Mouse (Mus musculus) MEL (cell line): ENCODE measurements at regions not wholly inside any gene's neighbourhood (a gene's known extent, or its start where the extent isn't known, plus 50 kb on each side); places are given as distances from the start of the nearest gene placed in this dataset.

ENCODE experiments used
- DNase-seq: peaks from one replicate; pipeline ENCODE4 v3.0.0; 2011; ENCODE audit warnings: low read depth, low spot score
- H3K27ac ChIP-seq: 2 replicates; pipeline ENCODE4 v1.5.1; 2012; ENCODE audit warnings: low read depth, mild to moderate bottlenecking, control low read depth, low read length, moderate library complexity; ENCODE audit not compliant: control insufficient read depth
- H3K27me3 ChIP-seq, 2 experiments: fragments of 150-350 bp in 1 of 2; sonication (generic) in 1 of 2; 2 replicates each; pipeline ENCODE4 v1.6.1; 2012; ENCODE audit warnings: low read length in 2 of 2, mild to moderate bottlenecking in 2 of 2, improper control_type of control experiment in 1 of 2, moderate library complexity in 1 of 2; ENCODE audit not compliant: insufficient read depth in 2 of 2, control insufficient read depth in 1 of 2
- H3K36me3 ChIP-seq, 2 experiments: 2 replicates each; pipeline ENCODE4 v1.6.1; 2012 to 2014; ENCODE audit warnings: low read length in 2 of 2, improper control_type of control experiment in 1 of 2, inconsistent platforms in 1 of 2, mild to moderate bottlenecking in 1 of 2; ENCODE audit not compliant: insufficient read depth in 2 of 2, control insufficient read depth in 1 of 2
- H3K4me1 ChIP-seq, 2 experiments: fragments of 150-350 bp in 1 of 2; sonication (generic) in 1 of 2; 2 replicates each; pipeline ENCODE4 v1.6.1; 2012; ENCODE audit warnings: low read length in 2 of 2, improper control_type of control experiment in 1 of 2, mild to moderate bottlenecking in 1 of 2; ENCODE audit not compliant: insufficient read depth in 2 of 2, control insufficient read depth in 1 of 2
- H3K4me3 ChIP-seq, 2 experiments: fragments of 150-350 bp in 1 of 2; sonication (generic) in 1 of 2; 2 replicates each; pipeline ENCODE4 v1.5.1; 2012; ENCODE audit warnings: low read depth in 2 of 2, low read length in 2 of 2, mild to moderate bottlenecking in 2 of 2, moderate library complexity in 2 of 2, control low read depth in 1 of 2, improper control_type of control experiment in 1 of 2; ENCODE audit not compliant: control insufficient read depth in 1 of 2, insufficient read depth in 1 of 2
- H3K79me2 ChIP-seq: 2 replicates; pipeline ENCODE4 v1.6.1; 2012; ENCODE audit warnings: mild to moderate bottlenecking, low read length, moderate library complexity; ENCODE audit not compliant: control insufficient read depth, poor library complexity, insufficient read depth
- H3K9ac ChIP-seq: 2 replicates; pipeline ENCODE4 v1.6.1; 2012; ENCODE audit warnings: low read depth, mild to moderate bottlenecking, control low read depth, low read length, moderate library complexity; ENCODE audit not compliant: control insufficient read depth, poor library complexity, severe bottlenecking
- H3K9me3 ChIP-seq: fragments of 150-350 bp; sonication (generic); replicated peaks from 2 replicates; pipeline ENCODE4 v1.6.1; 2012; ENCODE audit warnings: mild to moderate bottlenecking, low read length, improper control_type of control experiment, moderate library complexity; ENCODE audit not compliant: insufficient read depth
- BHLHE40 ChIP-seq: IDR thresholded peaks from 2 replicates; pipeline ENCODE4 v1.6.1; 2012; ENCODE audit warnings: low read depth, mild to moderate bottlenecking, inconsistent platforms, low read length, improper control_type of control experiment, borderline replicate concordance
- CHD1 ChIP-seq: IDR thresholded peaks from 2 replicates; pipeline ENCODE4 v1.6.1; 2012; ENCODE audit warnings: low read depth, mild to moderate bottlenecking, inconsistent platforms, low read length, improper control_type of control experiment
- E2F4 ChIP-seq: IDR thresholded peaks from 2 replicates; pipeline ENCODE4 v1.6.1; 2011; ENCODE audit warnings: low read depth, low read length, improper control_type of control experiment, borderline replicate concordance
- EP300 ChIP-seq, 2 experiments: IDR thresholded peaks; 2 replicates each; pipeline ENCODE4 v1.6.1; 2011; ENCODE audit warnings: improper control_type of control experiment in 2 of 2, low read length in 2 of 2, low read depth in 1 of 2, mild to moderate bottlenecking in 1 of 2
- GABPA ChIP-seq: IDR thresholded peaks from 2 replicates; pipeline ENCODE4 v1.6.1; 2012; ENCODE audit warnings: low read depth, mild to moderate bottlenecking, inconsistent platforms, low read length, improper control_type of control experiment, moderate library complexity
- GATA1 ChIP-seq: IDR thresholded peaks from 2 replicates; pipeline ENCODE4 v1.6.1; 2011; ENCODE audit warnings: low read depth, low read length, improper control_type of control experiment
- MAX ChIP-seq: IDR thresholded peaks from 2 replicates; pipeline ENCODE4 v1.6.1; 2011; ENCODE audit warnings: low read length, improper control_type of control experiment
- MAZ ChIP-seq: IDR thresholded peaks from 2 replicates; pipeline ENCODE4 v1.6.1; 2012; ENCODE audit warnings: low read depth, mild to moderate bottlenecking, inconsistent platforms, low read length, improper control_type of control experiment
- MEF2A ChIP-seq: IDR thresholded peaks from 2 replicates; pipeline ENCODE4 v1.6.1; 2014; ENCODE audit warnings: low read depth, mild to moderate bottlenecking, inconsistent platforms, low read length, improper control_type of control experiment; ENCODE audit not compliant: poor library complexity, insufficient replicate concordance, severe bottlenecking; ENCODE audit errors: extremely low read depth
- MYC ChIP-seq: IDR thresholded peaks from 2 replicates; pipeline ENCODE4 v1.6.1; 2011; ENCODE audit warnings: low read depth, mild to moderate bottlenecking, low read length, improper control_type of control experiment, moderate library complexity
- NELFE ChIP-seq: IDR thresholded peaks from 2 replicates; pipeline ENCODE4 v1.6.1; 2011; ENCODE audit warnings: low read depth, low read length, improper control_type of control experiment
- POLR2AphosphoS5 ChIP-seq: IDR thresholded peaks from 2 replicates; pipeline ENCODE4 v1.6.1; 2012; ENCODE audit warnings: low read depth, borderline replicate concordance, mild to moderate bottlenecking, inconsistent platforms, low read length, moderate library complexity, mixed read lengths
- RAD21 ChIP-seq: IDR thresholded peaks from 2 replicates; pipeline ENCODE4 v1.6.1; 2011; ENCODE audit warnings: mild to moderate bottlenecking, low read depth, low read length, improper control_type of control experiment
- TAL1 ChIP-seq: IDR thresholded peaks from 2 replicates; pipeline ENCODE4 v1.6.1; 2012; ENCODE audit warnings: mild to moderate bottlenecking, inconsistent platforms, low read length, moderate library complexity, mixed read lengths
- ZNF384 ChIP-seq: IDR thresholded peaks from 2 replicates; pipeline ENCODE4 v1.6.1; 2012; ENCODE audit warnings: low read depth, mild to moderate bottlenecking, inconsistent platforms, low read length, improper control_type of control experiment

DNA sequence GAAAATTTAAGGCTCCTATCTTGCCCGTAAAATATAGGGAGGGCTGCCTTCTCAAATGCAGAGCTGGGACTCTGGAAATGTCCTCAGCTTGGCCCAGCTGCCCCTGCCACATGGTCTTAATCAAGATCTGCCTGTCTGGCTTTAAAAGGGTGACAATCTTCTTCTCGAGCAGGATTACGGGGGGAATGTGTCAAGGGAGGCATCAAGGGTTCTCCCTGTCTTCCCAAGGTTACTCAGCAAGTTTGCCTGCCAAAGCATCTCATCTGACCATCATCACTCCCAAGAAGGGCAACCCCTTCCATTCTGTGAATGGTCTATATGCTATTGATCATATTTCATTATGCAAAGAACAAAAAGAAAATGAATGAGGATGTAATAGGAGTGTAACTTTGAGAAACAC is 60.2 kb upstream of the Map3k1 start:
- Histone ChIP-seq H3K9ac (no peak overlapping the region), H3K79me2 (no peaks in the 10 kb centered on the region), H3K27ac (no peak overlapping the region), H3K4me1 (no peaks in the 10 kb centered on the region), H3K9me3 (no peaks in the 10 kb centered on the region), H3K4me3 (no peak overlapping the region), H3K27me3 (no peaks in the 10 kb centered on the region), H3K36me3 (no peaks in the 10 kb centered on the region)
- DNase-seq = no peak
- no peak for TF ChIP-seq E2F4
- TF ChIP-seq MAX = no peak
- TF ChIP-seq MEF2A = no peak
- no peak for TF ChIP-seq MAZ
- TF ChIP-seq POLR2AphosphoS5 = no peak

DNA sequence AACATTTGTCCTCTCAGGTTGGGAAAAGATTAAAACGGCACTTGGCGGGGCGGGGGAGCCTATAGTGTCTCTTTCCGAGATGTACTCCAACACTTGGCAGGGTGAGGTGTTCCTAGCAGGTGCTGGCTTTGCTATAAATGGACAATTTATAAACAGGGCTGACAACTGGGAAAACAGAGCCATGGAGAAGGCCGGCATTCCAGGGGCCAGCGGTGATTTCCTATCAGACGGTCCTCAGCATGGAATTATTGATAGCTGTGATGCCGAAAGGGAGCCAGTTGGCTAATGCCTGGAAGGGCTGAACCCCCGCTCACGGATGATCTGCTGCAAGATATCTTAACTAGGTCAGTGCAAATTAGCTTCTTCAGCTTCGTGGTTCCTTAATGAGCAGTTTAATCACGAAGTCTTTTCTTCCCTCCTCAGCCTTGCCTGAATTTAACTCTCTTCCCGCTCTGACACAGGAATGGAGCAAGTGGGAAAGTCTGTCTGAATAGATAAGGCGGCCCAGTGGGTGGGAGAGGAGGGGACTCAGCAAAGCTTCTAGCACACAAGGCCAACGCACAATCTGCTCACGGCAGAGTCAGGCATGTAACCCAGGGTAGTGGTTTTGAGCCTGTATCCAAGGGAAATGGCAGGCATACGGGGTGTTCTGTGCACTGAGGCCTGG is 61.1 kb upstream of the Map3k1 start:
- no peak overlapping the region for H3K27ac ChIP-seq
- no peaks in the 10 kb centered on the region for H3K36me3 ChIP-seq
- peak; percentile 21 for DNase-seq
- H3K4me1 ChIP-seq = no peaks in the 10 kb centered on the region
- 0 out of 2 replicates have a peak, but pooled peaks have one; percentile 32 for TF ChIP-seq TAL1
- no peak for TF ChIP-seq CHD1
- H3K27me3 ChIP-seq = no peaks in the 10 kb centered on the region
- H3K9ac ChIP-seq = no peak overlapping the region
- H3K4me3 ChIP-seq = no peak overlapping the region
- no peaks in the 10 kb centered on the region for H3K9me3 ChIP-seq
- H3K79me2 ChIP-seq = no peaks in the 10 kb centered on the region

DNA sequence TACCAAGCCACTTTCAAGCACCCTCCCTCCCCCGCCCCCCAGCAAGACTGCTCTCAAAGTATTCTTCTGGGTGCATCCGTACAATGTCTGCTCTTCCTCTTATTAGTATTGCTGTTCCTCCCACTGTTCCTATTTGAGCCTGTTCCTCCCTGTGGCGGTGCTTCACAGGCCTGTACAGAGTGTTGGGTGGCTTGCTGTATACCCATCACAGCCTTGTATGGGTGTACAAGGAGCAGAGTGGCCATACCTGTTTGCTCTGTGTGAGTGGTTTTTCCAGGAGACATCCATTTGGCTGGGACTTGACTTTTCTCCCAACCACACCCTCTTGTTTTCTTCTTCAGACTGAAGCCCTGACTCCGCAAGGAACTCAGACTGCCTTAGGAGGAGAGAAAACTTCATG is 61.7 kb upstream of the Map3k1 start:
- no peaks in the 10 kb centered on the region for H3K9me3 ChIP-seq
- no peaks in the 10 kb centered on the region for H3K79me2 ChIP-seq
- no peak overlapping the region for H3K27ac ChIP-seq
- TF ChIP-seq TAL1 (no peak), RAD21 (no peak), GABPA (no peak), NELFE (no peak), ZNF384 (no peak), BHLHE40 (no peak), E2F4 (no peak), EP300 (IDR thresholded peaks at IDR 0.05; ENCODE audit: low read depth in 1 of 2, low read length in 2 of 2) (no peak), GATA1 (no peak), MYC (no peak)
- no peaks in the 10 kb centered on the region for H3K36me3 ChIP-seq
- H3K4me3 ChIP-seq = no peak overlapping the region
- no peak for DNase-seq
- H3K4me1 ChIP-seq = no peaks in the 10 kb centered on the region
- no peaks in the 10 kb centered on the region for H3K27me3 ChIP-seq
- H3K9ac ChIP-seq = no peak overlapping the region
